Mouse (Mus musculus): Measurements from ENCODE around the gene Dbn1.

Gene Dbn1

GRCm38 (mm10) chr13:55510668-55511491 lies 23.0 kb upstream of the Dbn1 start:
- peak; percentile 66 for DNase-seq (ENCODE audit: low read depth, low spot score)

GRCm38 (mm10) chr13:55510332-55510667 lies 22.4 kb upstream of the Dbn1 start:
- peak; percentile 61 for DNase-seq (ENCODE audit: low read depth, low spot score)

DNA sequence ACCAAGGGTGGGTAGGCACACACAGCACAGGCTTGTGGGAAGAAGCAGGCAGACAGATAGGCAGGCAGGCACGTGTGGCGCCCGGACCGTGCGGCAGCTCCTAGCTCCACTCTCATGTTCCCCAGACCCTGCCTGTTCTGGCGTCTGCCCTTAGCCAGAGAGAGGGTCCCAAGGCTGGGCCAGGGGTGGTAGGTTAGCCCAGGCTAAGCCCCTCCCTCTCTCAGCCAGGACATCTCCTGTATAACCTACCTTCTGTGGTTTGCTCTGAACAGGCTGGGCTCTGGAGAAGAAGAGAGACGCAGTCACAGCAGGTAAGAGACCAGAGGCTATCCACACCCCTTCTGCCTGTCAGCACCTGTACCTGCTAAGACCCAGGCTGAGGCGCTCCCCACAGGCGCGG lies 20.6 kb upstream of the Dbn1 start:
- DNase-seq (ENCODE audit: low read depth, low spot score): no peak

- DNase-seq (ENCODE audit: low read depth, low spot score): peak; percentile 76
Observed at GRCm38 (mm10) chr13:55507877-55508276, 20.0 kb upstream of the Dbn1 start.

GRCm38 (mm10) chr13:55506697-55507096 lies 18.8 kb upstream of the Dbn1 start:
- no peak for DNase-seq (ENCODE audit: low read depth, low spot score)

GRCm38 (mm10) chr13:55505810-55506209 lies 17.9 kb upstream of the Dbn1 start:
- no peak for DNase-seq (ENCODE audit: low read depth, low spot score)

DNA sequence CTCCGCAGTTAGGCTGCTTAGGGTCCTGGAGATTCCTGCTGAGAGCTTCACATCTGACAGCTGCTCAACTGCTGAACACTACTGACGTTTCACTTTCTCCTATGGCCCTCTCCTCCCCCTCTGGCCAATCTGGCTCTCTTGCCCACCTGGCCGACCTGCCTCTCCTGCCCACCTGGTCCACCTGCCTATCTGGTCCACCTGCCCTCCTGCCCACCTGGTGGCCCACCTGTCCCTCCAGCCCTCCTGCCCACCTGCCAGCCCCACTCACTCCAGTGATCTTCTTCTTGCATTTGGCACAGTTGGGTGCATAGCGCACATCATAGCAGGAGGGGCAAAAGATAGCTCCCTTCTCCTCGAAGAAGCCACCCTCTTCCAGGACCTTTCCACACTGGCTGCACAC lies 16.5 kb upstream of the Dbn1 start:
- no peak for DNase-seq (ENCODE audit: low read depth, low spot score)

GRCm38 (mm10) chr13:55502405-55502804 lies 14.5 kb upstream of the Dbn1 start:
- DNase-seq (ENCODE audit: low read depth, low spot score): no peak

- DNase-seq (ENCODE audit: low read depth, low spot score): no peak
Observed at GRCm38 (mm10) chr13:55500575-55500974, 12.7 kb upstream of the Dbn1 start.

DNA sequence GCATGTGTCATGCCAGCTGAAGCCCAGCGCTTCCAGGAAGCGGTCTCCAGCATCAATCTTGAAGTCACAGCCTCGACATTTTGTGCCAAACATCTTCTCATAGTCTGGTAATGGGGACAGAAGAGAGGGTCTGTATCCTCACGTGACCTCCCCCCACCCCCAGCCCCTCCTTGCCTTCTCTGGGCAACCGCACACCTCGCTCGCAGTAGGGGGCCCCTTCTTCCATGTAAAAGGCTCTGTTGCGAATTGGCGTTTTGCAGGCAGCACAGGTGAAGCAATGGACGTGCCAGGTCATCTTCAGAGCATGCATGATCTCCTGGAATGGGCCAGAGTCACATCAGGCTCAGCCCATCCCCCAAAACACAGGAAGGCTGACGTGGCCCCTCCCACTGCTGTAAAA lies 11.0 kb upstream of the Dbn1 start:
- DNase-seq (ENCODE audit: low read depth, low spot score): no peak

- no peak for DNase-seq (ENCODE audit: low read depth, low spot score)
Observed at GRCm38 (mm10) chr13:55496661-55497060, 8.8 kb upstream of the Dbn1 start.

- no peak for DNase-seq (ENCODE audit: low read depth, low spot score)
Observed at GRCm38 (mm10) chr13:55495702-55496101, 7.8 kb upstream of the Dbn1 start.

- DNase-seq (ENCODE audit: low read depth, low spot score): no peak
Observed at GRCm38 (mm10) chr13:55494883-55495621, 7.1 kb upstream of the Dbn1 start.

- DNase-seq (ENCODE audit: low read depth, low spot score): no peak
Observed at GRCm38 (mm10) chr13:55494257-55494656, 6.3 kb upstream of the Dbn1 start.

GRCm38 (mm10) chr13:55486916-55487577 lies 864 bp downstream of the Dbn1 start:
- DNase-seq (ENCODE audit: low read depth, low spot score): peak; percentile 34

GRCm38 (mm10) chr13:55486029-55486794 lies 1.7 kb downstream of the Dbn1 start:
- no peak for DNase-seq (ENCODE audit: low read depth, low spot score)

DNA sequence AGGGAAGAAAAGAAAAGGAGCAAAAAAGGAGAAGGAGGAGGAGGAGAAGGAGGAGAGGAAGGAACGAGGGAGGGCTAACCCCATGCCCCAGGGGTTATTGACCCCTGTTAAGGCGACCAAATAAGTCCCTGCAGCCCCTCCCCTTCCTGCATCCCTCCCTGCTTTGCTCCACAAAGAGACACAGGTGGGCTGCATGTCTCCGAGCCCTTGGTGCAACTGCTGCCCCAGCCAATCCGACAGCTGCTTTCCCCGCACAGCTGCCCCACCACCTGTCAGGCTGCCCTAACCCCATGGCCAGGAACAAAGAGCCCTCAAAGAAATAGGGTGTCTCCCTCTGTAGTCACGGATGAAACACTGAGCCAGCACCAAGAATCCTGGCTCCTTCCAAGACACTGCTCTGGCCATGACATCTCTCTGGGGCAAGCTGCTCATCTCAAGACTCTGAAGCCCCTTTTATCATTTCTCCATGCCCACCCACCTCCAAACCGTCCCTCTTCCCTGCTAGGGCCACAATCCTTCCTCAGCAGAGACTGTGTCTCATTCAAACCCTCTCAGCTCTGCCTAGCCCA lies 3.3 kb downstream of the Dbn1 start:
- DNase-seq (ENCODE audit: low read depth, low spot score): no peak

DNA sequence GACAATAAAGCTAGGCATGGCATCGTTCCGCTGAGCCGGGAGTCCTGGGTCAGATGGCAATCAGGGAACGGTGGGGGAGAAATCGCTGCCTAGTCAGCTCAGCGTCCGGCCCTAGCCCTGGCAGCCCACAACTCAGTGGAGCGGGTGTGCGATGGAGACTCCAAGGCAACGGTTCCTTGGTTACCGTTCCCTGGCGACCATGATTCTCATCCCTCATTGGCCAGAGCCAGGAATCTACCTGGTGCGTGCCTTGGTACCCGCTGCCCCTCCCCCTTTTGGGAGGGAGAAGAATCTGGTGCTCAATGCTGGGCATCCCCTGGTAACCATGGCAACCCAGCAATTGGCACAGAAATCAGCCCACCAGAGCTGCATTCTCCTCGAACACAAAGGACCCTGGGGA lies 4.3 kb downstream of the Dbn1 start:
- DNase-seq (ENCODE audit: low read depth, low spot score): no peak

DNA sequence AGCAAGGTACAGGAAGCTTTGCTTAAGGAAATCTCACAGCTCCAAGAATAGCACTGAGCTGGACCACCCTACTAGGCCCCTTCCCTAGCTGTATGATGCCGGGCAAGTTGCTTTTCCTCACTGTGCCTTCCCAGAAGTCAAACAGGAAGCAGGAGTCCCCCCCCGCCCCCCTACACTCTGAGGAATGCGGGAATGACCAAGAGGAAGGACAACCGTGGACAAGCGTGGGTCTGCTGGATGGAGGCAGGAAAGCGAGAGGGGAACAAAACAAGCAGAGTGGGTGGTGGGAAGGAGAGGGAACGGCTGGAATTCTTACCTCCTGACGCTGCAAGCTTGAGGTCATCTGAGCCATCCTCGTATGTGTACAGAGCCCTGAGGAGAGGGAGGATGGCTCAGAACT lies 4.8 kb downstream of the Dbn1 start:
- DNase-seq (ENCODE audit: low read depth, low spot score): no peak

- DNase-seq (ENCODE audit: low read depth, low spot score): no peak
Observed at GRCm38 (mm10) chr13:55482542-55482941, 5.4 kb downstream of the Dbn1 start.

DNA sequence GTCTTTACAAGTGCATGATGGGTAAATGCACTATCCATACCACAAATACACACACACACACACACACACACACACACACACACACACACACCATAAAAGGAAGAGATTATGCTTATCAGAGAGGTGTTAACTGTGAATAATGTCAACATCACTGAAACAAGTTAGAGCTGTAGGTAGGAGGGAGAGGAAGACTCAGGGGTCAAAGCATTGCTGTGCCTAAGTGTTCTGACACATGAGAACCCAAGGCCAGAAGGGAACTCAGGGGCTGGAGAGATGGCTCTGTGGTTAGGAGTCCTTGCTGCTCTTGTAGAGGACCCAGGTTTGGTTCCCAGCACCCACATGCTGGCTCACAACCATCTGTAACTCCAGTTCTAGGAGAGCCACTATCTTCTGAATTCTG lies 8.0 kb downstream of the Dbn1 start:
- DNase-seq (ENCODE audit: low read depth, low spot score): no peak

DNA sequence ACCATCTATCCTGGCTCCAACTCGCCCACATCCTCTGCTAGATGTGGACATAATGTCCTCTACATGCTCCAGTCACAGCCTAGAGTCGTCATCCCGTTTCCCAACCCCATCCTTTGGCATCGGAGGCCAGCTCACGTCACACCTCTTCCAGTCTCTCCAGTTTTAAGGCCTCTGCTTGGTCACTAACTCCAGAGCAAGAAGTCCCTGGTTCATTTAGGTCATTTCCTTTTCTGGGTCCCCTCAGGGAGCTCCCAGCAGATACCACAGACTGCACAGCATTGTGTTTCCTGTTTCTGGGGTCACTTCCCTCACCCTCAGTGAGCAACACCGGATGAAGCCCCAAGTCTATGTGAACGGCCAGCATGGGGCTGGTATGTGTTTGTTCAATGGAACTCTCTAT lies 8.9 kb downstream of the Dbn1 start:
- no peak for DNase-seq (ENCODE audit: low read depth, low spot score)

Measured in ES-CJ7 (cell line).